Mouse (Mus musculus) lung, embryonic 14.5 days (tissue): ENCODE data around the gene Frmd4a. TPM values are rescaled to one million over a fixed set of nuclear protein-coding genes. Genes with fewer than 3 reads are reported as not detected.

Source experiments
- ATAC-seq: fragments of 200-750 bp; cut with Nextera tagmentation; 2 replicates; pipeline ENCODE4 v1.8.0; 2017; ENCODE audit warnings: mild to moderate bottlenecking, moderate TSS enrichment, moderate library complexity; ENCODE audit not compliant: insufficient read depth
- DNase-seq: peaks from one replicate; pipeline ENCODE4 v3.0.0-alpha.2; 2015
- H3K27ac ChIP-seq: fragments of 300-500 bp; sonication (generic); 2 replicates; pipeline ENCODE4 v1.5.1; 2014; ENCODE audit warnings: low read depth, mild to moderate bottlenecking, moderate library complexity
- H3K27me3 ChIP-seq: fragments of 300-500 bp; sonication (generic); 2 replicates; pipeline ENCODE4 v1.6.1; 2014; ENCODE audit warnings: low read length, control low read depth; ENCODE audit not compliant: insufficient read depth
- H3K36me3 ChIP-seq: fragments of 300-500 bp; sonication (generic); 2 replicates; pipeline ENCODE4 v1.6.1; 2014; ENCODE audit warnings: control low read depth; ENCODE audit not compliant: insufficient read depth
- H3K4me1 ChIP-seq: fragments of 300-500 bp; sonication (generic); 2 replicates; pipeline ENCODE4 v1.6.1; 2014; ENCODE audit warnings: antibody characterized with exemption, control low read depth; ENCODE audit not compliant: insufficient read depth
- H3K4me2 ChIP-seq: fragments of 300-500 bp; sonication (generic); 2 replicates; pipeline ENCODE4 v1.6.1; 2014; ENCODE audit warnings: mild to moderate bottlenecking
- H3K4me3 ChIP-seq: fragments of 300-500 bp; sonication (generic); 2 replicates; pipeline ENCODE4 v1.5.1; 2014; ENCODE audit warnings: low read depth, low read length
- H3K9ac ChIP-seq: fragments of 300-500 bp; sonication (generic); 2 replicates; pipeline ENCODE4 v1.6.1; 2014
- H3K9me3 ChIP-seq: fragments of 300-500 bp; sonication (generic); 2 replicates; pipeline ENCODE4 v1.6.1; 2016; ENCODE audit warnings: low read depth, low read length, control low read depth
- CTCF ChIP-seq: IDR thresholded peaks from 2 replicates; pipeline ENCODE4 v1.5.1; 2016; ENCODE audit warnings: antibody characterized with exemption, low read depth
- WGBS: fragments of 180-500 bp; shearing (Covaris S2); extraction: QIAGEN DNeasy Blood & Tissue Kit; methylation state at CpG from one replicate; pipeline ENCODE4 v1.1.7; 2014; 5-methylcytosine and 5-hydroxymethylcytosine counted together
- polyA plus RNA-seq: library from polyadenylated mRNA; unstranded; fragments of >200 nt; fragmentation: Nextera tagmentation; extraction: Ambion mirVana; gene quantifications from 2 replicates; pipeline ENCODE4 v1.2.1, GENCODE M21; 2014

Frmd4a gene
- polyA plus RNA-seq, 1 experiment from 2014 or later = 37.1 TPM

DNA sequence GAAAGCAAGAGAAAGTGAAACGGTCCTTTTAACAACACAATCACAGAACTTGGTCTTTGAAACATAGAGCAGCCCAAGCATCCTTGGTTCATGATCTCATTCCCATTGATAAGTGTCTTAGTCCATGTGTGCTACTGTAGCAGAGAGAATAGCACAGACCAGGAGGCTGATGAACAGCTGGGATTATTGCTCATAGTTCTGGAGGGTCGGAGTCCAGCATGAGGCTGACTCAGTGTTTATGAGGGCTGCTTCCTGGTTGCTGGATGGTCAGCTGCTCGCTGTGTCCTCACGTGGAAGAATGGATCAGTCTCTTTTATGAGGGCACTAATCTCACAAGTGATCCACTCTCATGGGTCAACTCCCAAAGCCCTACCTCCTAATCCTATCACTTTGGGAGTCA, 347.4 kb downstream of the Frmd4a start:
- Histone ChIP-seq H3K4me2 (no peak overlapping the region), H3K36me3 (no peaks in the 10 kb centered on the region), H3K9ac (no peak overlapping the region), H3K4me1 (no peaks in the 10 kb centered on the region), H3K27me3 (no peaks in the 10 kb centered on the region), H3K27ac (no peak overlapping the region), H3K9me3 (no peaks in the 10 kb centered on the region), H3K4me3 (no peak overlapping the region)
- no peak for TF ChIP-seq CTCF
- WGBS = 80% methylated on average over 4 of the region's 4 CpGs
- ATAC-seq (no peak), DNase-seq (no peak)

DNA sequence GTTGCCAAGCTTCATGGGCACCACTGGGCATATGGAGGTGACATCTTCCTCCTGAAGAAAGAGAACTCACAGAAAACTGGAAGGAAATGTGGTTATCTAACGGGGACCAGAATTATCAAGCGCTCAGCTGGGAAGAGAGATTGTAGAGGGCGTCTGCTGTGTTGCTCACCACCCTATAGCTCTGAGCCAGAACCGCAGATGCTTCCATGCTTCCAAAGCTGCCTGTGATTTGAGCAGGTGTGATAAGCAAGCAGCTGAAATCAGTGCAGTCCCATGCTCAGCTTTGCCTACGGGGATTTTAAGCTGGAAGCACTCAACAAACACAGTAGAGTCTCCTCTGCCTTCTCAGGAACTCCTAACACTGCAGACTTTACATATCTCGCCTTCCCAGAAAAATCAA, 351.0 kb downstream of the Frmd4a start:
- 79% methylated on average over 6 of the region's 6 CpGs for WGBS
- Histone ChIP-seq H3K4me1 (no peaks in the 10 kb centered on the region), H3K27ac (no peak overlapping the region), H3K9me3 (no peaks in the 10 kb centered on the region), H3K4me2 (no peak overlapping the region), H3K27me3 (no peaks in the 10 kb centered on the region), H3K4me3 (no peak overlapping the region), H3K9ac (no peak overlapping the region), H3K36me3 (no peaks in the 10 kb centered on the region)
- ATAC-seq = no peak
- no peak for DNase-seq
- TF ChIP-seq CTCF = no peak

GRCm38 (mm10) chr2:4370499-4370898, 353.0 kb downstream of the Frmd4a start:
- H3K27ac ChIP-seq = no peak overlapping the region
- no peak for DNase-seq
- no peak overlapping the region for H3K4me2 ChIP-seq
- H3K9me3 ChIP-seq = no peaks in the 10 kb centered on the region
- no peak for ATAC-seq
- no peak for TF ChIP-seq CTCF
- WGBS = 83% methylated on average over 7 of the region's 7 CpGs
- no peaks in the 10 kb centered on the region for H3K4me1 ChIP-seq
- H3K4me3 ChIP-seq = no peak overlapping the region
- H3K36me3 ChIP-seq = no peaks in the 10 kb centered on the region
- H3K9ac ChIP-seq = no peak overlapping the region
- no peaks in the 10 kb centered on the region for H3K27me3 ChIP-seq

- H3K9ac ChIP-seq = no peak overlapping the region
- H3K4me2 ChIP-seq = no peak overlapping the region
- no peak for TF ChIP-seq CTCF
- no peaks in the 10 kb centered on the region for H3K9me3 ChIP-seq
- H3K27me3 ChIP-seq = no peaks in the 10 kb centered on the region
- H3K4me3 ChIP-seq = no peak overlapping the region
- no peaks in the 10 kb centered on the region for H3K4me1 ChIP-seq
- H3K36me3 ChIP-seq = no peaks in the 10 kb centered on the region
- no peak overlapping the region for H3K27ac ChIP-seq
- WGBS = 100% methylated on average over 1 of the region's 1 CpGs
- DNase-seq (no peak), ATAC-seq (no peak)
Observed at GRCm38 (mm10) chr2:4371341-4371740, 353.8 kb downstream of the Frmd4a start.

DNA sequence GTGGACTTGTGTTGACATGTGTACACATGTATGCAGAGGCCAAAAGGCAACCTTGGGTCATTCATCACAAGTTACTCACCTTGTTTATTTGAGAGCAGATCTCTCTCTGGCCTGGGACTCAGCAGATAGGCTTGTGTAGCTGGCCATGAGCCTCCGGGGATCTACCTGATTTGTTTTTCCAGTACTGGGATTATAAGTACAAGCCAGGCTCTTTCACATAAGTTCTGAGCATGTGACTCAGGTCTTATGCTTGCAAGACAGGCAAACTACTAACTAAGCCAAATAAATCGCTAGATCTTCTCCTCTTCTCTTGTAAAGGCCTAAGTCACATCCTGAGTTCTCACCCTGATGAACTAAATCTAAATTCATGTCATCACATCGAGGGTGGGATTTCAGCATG, 361.3 kb downstream of the Frmd4a start:
- Histone ChIP-seq H3K9me3 (no peaks in the 10 kb centered on the region), H3K4me1 (no peaks in the 10 kb centered on the region), H3K27me3 (no peaks in the 10 kb centered on the region), H3K36me3 (no peaks in the 10 kb centered on the region), H3K4me3 (no peak overlapping the region), H3K4me2 (no peak overlapping the region), H3K9ac (no peak overlapping the region), H3K27ac (no peak overlapping the region)
- WGBS = 82% methylated on average over 3 of the region's 3 CpGs
- ATAC-seq (no peak), DNase-seq (no peak)
- no peak for TF ChIP-seq CTCF

DNA sequence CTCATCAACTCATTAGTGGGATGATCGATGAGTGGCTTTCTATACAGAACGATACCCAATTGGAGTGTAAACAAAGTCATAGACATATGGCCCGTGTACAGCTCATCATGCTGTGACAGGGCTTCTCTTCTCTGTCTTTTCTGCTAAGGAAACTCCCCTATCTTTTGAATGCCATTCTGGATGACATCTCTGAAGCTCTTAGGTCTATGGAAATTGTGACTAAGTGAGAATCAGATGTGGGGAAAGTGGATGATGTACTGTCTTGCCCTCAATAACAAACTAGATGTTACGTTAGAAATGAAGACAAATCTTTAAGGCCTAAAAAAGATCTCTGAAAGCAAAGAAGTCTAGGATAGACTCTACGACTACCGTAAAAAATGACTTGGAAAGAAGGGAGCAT, 362.9 kb downstream of the Frmd4a start:
- DNase-seq (no peak), ATAC-seq (no peak)
- no peaks in the 10 kb centered on the region for H3K4me1 ChIP-seq
- no peaks in the 10 kb centered on the region for H3K27me3 ChIP-seq
- no peak for TF ChIP-seq CTCF
- 78% methylated on average over 6 of the region's 6 CpGs for WGBS
- H3K4me3 ChIP-seq = no peak overlapping the region
- H3K9ac ChIP-seq = no peak overlapping the region
- no peak overlapping the region for H3K4me2 ChIP-seq
- no peaks in the 10 kb centered on the region for H3K36me3 ChIP-seq
- no peak overlapping the region for H3K27ac ChIP-seq
- H3K9me3 ChIP-seq = no peaks in the 10 kb centered on the region

DNA sequence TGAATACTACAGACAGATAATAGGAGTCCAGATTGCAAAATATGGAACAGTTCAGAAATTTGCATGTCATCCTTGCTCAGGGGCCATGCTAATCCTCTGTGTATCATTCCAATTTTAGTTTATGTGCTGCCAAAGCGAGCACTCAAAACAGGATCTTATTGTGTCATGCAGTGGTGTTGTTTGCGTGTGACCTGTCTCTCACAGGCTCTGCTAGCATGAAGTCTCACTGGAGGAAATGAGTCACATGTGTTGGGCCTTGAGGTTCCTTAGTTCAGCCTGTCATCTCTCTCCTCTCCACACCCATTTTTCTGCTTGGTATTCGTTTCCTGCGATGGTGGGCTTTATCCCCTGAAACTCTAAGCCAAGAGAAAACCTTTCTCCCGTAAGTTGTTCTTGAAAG, 363.4 kb downstream of the Frmd4a start:
- no peak overlapping the region for H3K4me2 ChIP-seq
- ATAC-seq = no peak
- DNase-seq = no peak
- H3K27me3 ChIP-seq = no peaks in the 10 kb centered on the region
- no peak for TF ChIP-seq CTCF
- WGBS = 86% methylated on average over 5 of the region's 5 CpGs
- no peak overlapping the region for H3K4me3 ChIP-seq
- H3K4me1 ChIP-seq = no peaks in the 10 kb centered on the region
- no peaks in the 10 kb centered on the region for H3K9me3 ChIP-seq
- H3K9ac ChIP-seq = no peak overlapping the region
- H3K27ac ChIP-seq = no peak overlapping the region
- H3K36me3 ChIP-seq = no peaks in the 10 kb centered on the region

- no peaks in the 10 kb centered on the region for H3K27me3 ChIP-seq
- H3K9me3 ChIP-seq = no peaks in the 10 kb centered on the region
- no peak overlapping the region for H3K4me2 ChIP-seq
- H3K36me3 ChIP-seq = no peaks in the 10 kb centered on the region
- no peak overlapping the region for H3K4me3 ChIP-seq
- no peak overlapping the region for H3K27ac ChIP-seq
- ATAC-seq (no peak), DNase-seq (no peak)
- no peak overlapping the region for H3K9ac ChIP-seq
- no peaks in the 10 kb centered on the region for H3K4me1 ChIP-seq
- TF ChIP-seq CTCF = no peak
- 44% methylated on average over 6 of the region's 6 CpGs for WGBS
Observed at GRCm38 (mm10) chr2:4386468-4386867, 369.0 kb downstream of the Frmd4a start.
